Mouse (Mus musculus): ENCODE data around the gene Rpl22.

The Rpl22 gene

GRCm38 (mm10) chr4:152338419-152339292 is 13.1 kb downstream of the Rpl22 start, which contains the start of gene Chd5:
Gene Chd5 (plus strand): TSS chr4:152338651.
- no peak for DNase-seq

DNA sequence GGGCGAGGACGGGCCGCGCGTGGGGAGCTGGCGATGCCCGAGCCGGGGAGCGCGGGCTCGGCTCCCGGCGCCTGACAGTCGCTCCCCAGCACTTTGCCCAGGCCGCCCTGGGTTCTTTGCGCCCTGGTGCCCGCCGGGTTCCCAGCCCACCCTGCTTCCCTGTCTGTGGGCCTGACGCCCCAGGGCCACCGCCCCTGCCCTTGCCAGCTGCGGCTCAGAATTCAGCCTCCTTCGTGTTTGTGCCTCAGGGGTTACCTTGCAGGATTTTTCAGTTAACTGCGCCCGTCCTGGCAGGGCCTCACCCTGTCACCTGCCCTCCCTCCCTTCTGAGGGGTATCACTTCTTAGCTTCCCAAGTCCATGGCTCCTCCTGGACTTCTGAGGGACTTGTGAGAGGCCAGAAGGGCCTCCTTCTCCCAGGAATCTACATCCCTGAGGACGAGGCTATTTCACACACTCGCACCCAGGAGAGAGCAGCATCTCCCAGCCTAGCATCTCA is 13.8 kb downstream of the Rpl22 start:
- no peak for DNase-seq

DNA sequence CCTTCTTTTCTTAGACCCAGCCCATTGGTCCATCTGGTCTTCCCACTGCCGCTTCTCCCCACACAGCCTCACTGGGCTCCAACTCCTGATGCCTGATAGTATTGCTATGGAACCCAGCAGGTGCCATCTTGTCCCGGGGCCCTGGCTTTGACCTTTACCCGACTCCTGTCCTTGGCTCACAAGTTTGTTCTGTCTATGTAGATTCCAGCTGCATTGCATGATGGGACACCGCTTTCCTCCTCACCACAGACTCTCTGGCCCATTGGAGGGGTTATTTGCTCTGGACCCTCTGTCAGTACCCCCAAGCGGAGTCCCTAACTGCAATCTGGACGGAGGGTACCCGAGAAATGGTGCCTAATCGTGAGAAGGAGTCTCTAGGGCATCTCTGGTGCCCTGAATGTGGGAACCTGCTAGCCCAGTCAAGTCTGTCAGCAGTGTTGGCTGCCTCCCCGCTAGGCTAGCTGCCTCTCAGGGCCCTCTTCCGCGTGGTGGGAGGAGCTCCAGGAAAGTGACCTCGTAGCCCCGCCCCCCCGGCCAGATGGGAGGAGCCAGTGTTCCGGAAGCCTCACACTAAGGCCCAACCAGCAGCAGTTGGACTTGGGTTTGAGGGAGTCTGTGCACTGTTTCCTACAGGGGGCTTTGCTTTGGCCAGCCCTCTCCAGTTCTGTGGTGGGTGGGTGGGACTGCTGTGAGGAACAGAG is 15.2 kb downstream of the Rpl22 start:
- DNase-seq = no peak

DNA sequence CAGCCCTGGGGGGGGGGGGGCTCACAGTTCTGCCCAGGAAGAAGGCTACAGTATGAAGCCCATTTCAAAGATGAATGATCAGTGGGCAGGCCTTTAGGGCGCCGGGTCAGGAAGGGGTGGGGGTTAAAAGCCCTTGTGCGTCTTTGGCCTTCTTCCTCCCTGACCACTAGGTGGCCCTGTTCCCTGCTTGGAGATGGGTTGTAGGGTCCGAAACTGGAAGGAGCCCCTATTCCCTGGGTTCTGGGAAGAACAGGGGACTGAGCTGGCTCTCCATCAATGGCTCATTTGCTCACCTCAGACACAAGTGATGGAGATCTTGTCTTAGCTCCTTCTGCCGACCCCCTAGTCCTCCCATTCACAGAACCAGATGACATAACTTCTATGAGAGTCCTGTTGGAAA is 17.8 kb downstream of the Rpl22 start:
- DNase-seq = no peak

DNA sequence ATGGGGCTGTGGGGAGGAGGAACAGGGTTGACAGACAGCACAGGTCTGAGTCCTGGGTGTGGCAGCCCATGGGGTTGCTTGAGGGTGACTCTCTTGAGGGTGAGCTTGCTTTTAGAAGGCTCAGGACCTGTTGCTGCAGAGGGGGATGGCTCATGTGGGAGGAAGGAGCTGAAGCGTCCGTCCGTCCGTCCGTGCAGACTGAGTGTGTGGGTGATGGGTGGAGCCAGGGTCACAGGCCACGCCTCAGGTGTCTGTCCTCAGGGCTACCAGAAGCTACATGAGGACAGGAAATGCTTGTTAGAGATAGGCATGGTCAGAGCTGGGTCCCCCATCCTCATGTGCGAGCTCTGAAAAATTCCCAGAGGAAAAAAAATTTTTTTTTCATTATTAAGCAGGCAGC is 19.1 kb downstream of the Rpl22 start:
- no peak for DNase-seq

GRCm38 (mm10) chr4:152345120-152345889 is 19.8 kb downstream of the Rpl22 start:
- peak; percentile 98 for DNase-seq

DNA sequence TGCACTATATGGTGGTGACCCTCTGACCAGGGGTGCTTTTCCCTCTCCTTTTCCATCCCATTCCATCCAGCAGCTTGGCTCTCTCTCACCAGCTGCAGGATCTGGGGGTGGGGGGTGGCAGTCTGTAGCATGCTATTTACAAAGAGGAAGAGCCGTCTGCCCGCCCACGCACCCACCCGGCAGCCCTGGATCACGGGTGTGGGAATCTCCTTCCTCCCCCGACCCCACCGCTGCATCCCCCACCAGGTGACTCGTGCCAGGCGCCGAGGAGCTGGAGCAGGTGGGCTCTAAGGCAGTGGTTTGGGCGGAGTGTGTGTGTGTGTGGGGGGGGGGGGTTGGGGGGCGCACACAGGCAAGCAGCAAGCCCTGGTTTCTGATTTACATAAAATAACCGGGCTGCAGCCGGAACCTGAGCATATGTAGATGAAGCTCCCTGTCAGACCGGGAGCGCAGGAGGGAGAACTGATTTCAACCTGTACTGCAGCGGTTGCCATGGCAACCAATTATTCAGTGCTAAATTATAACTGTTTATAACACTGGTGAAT is 24.4 kb downstream of the Rpl22 start:
- no peak for DNase-seq

DNA sequence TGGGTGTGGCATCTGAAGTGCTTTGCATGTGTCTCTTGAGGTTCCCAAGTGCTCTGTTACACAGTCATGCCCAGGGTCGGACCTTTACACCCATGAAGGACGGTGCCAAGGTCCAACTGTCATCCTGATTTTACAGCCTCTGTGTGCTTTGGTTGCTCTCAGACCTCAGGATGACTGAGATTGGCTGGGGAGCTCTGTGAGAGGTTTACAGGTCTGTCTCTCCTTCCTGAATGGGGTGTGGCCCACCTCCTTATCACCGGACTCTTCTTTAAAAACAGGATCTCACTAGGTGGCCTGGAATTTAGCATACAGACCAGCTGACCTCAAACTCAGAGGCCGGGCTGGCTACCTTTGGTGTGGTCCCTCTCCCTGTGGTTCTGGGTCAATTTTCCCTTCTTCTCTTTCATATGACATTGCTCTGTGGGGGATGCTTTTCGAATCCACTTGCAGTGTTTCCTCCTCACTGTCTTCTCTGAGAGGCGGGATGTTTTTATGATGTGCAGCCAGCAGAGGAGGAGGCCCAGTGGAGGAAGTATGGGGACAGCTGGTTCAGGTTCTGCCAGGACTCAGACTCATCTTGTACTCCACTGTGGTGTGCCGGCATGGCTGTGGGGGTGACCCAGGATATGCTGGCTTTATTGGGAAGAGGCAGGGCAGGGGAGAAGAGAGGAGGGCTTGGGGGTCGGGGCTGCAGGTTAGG is 25.3 kb downstream of the Rpl22 start:
- DNase-seq = no peak

GRCm38 (mm10) chr4:152351422-152352305 is 26.1 kb downstream of the Rpl22 start:
- no peak for DNase-seq

DNA sequence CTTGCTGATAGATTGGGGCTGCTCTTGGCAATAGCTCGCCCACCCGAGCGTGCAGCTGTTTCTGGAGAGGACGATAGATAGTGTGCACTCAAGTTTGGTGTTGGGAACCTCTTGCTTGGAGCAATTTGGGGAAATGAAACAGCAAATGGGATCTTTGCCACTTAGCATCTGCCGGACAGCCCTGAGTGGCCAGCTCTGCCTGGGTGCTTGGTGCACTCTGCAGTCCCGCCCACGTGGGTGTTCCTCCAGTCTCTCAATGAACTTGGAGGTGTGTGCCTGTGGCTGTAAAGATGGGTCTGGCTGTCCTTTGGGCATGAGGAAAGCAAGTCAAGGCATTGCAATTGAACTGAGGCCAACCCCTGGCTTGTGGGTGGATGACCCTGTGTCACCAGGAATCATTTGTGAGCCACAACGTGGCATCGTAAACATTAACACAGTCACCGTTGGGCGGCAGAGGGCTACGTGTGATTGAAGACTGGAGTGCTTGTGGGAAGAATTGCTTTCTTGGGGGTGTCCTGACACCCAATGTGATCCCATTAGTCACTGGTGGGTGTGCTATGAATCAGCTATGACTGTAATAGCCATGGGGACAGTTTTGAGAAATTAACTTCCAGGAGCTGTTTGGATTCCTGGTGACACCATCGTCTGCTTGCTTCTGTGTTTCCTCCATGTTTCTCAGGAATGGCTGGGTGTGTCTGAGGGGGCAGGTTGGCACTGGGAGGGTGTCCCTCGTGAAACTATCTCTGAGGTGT is 28.5 kb downstream of the Rpl22 start:
- peak; percentile 92 for DNase-seq

DNA sequence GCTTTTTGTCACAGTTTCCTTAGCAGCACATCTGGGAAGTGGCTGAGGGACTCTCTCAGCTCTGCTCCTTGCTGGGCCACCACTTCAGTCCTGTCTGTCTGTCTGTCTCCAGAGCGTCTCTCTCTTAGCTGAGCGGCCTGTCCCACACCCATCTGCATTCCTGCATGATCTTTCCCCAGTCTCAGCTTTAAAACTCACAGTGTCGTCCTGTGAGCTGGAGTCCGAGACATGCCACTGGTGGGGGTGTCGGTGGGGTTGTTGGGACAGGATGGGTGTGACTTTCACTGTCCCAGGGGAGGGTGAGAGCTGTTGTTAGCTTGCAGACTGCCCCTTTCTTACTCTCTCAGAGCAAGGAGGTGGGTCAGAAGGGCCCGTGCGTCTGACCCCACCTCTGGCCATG is 30.1 kb downstream of the Rpl22 start:
- DNase-seq = no peak

DNA sequence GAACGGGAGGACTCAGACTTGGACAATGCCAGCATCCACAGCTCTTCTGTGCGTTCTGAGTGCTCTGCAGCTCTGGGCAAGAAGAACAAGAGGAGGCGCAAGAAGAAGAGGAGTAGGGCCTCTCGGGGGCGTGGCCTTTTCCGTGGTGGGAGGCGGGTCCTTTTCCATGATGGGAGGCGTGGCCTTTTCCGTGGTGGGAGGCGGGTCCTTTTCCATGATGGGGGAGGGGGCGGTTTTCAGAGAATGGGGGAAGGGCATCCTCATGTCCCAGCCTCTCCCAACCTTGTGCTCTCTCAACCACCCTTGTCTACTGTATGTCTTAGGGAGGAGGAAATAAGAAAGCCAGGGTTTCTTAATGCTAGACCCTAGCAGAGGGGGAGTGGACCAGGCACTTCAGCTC is 34.2 kb downstream of the Rpl22 start:
- no peak for DNase-seq

- no peak for DNase-seq
Measured at GRCm38 (mm10) chr4:152360855-152361254, 35.3 kb downstream of the Rpl22 start.

- DNase-seq = no peak
Measured at GRCm38 (mm10) chr4:152362180-152362579, 36.6 kb downstream of the Rpl22 start.

GRCm38 (mm10) chr4:152365228-152365627 is 39.7 kb downstream of the Rpl22 start:
- DNase-seq = no peak

- DNase-seq = no peak
Measured at GRCm38 (mm10) chr4:152382528-152383252, 57.1 kb downstream of the Rpl22 start.

Measured in heart, adult 11 months (tissue).